Mouse (Mus musculus) thymus, adult 2 months (tissue): ENCODE measurements around the gene Rmnd5a.

Experiments
- CTCF ChIP-seq: fragments of 200-500 bp; IDR thresholded peaks from 2 replicates; pipeline ENCODE4 v1.5.1; 2012; ENCODE audit warnings: mild to moderate bottlenecking, control low read depth, low read length, moderate library complexity, borderline replicate concordance; ENCODE audit not compliant: control insufficient read depth, poor library complexity, insufficient read depth; ENCODE audit errors: extremely low read depth
- POLR2A ChIP-seq: fragments of 200-500 bp; IDR thresholded peaks from 2 replicates; pipeline ENCODE4 v1.6.1; 2012; ENCODE audit warnings: mild to moderate bottlenecking, low read length, control low read depth, moderate library complexity; ENCODE audit not compliant: control insufficient read depth, poor library complexity, insufficient read depth; ENCODE audit errors: extremely low read depth

DNA sequence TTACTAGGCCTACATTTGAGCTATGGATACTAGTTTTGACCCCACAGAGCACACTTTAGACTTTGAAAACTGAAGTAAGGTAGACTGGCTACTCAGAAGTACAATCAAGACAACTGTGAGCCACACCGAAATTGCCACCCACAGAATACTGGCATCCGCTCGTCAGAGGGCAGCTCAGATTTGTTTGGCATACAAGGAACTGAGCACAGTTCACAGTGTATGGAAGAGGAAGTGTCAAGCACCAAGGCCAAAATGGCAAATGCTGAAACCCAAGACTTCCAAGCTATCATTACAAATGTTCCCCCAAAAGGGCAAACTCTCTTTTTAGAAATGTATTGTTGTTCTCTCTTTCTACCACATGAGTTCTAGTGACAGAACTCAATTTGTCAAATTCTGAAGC lies 25.0 kb downstream of the Rmnd5a start:
- TF ChIP-seq CTCF (no peak), POLR2A (no peak)
